Mouse (Mus musculus): Measurements from ENCODE around the gene 3110040N11Rik.
"Not testable (repeated sequence)": the region's sequence is repeated elsewhere in the genome, so short reads cannot be mapped to it uniquely, and the experiment has no call there.

Gene 3110040N11Rik

DNA sequence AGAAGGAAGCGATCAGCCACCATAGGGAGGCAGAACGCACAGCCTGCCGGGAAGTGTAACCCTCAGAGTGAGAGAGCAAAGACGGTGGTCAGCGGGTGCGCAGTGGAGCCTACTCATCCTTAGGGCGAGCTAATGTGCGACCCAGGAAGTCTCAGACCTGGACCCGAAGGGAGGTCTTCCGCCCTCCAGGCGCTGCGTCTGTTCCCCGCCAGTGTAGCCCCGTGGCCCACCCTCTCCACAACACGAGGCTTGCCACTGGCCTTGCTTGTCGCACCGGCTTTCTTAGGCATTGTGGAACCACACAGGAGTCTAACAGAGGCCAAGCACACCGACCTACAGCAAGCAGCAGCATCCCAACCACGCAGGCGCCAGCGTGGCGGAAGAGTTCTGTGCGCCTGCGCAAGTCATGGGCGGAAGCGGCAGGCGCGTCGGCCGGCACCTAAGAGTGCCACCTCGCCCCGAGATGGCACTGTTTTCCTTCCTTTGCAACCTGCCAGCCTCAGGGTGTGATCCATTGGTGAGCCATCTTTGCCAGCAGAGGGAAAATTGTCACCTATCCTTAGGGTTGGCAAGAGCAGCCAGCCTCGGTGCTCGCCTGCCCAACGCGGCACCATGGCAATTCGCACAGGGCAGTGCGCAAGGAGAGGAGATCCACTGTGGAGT, at the start of gene 3110040N11Rik:
TSS of gene 3110040N11Rik (minus strand) at position 384 of the 663 bp plus-strand sequence.
- DNase-seq (ENCODE audit: low read depth, low spot score) = peak; percentile 86

DNA sequence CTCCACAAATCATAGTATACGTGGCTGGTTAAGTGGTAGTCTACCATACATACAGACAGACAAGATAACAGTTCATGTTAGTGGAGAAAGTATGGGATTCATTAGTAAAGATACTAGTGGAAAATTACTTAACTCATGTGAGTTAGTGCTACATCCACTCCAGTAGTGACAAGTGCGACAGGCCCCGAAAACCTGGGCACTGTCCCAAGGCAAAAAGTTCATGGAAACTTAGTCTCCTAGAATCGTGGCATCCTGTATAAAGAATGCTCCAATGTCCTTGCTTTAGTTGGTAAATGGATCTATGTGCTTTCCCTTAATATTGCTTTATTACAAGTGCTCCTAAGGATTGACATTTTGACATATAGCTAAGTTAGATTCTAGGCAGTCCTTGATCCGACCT, 48.5 kb upstream of the 3110040N11Rik start:
- not testable (repeated sequence) for DNase-seq (ENCODE audit: low read depth, low spot score)

DNA sequence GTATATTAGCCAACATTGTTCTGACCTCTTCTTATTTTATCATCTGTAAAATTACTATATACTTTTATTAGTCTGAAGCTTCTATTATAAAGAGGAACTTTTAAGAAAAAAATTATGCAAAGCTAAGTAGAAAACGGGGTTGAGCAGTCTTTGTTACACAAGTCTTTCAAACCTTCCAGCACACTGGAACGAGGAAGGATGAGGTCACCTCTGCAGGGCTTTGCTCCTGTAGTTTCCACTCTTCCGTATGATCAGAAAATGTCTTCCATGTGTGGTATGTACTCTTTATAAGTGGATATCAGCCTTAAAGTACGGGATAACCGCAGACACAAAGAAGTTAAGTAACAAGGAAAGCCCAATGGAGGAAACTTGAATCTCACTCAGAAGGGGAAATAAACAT, 46.2 kb upstream of the 3110040N11Rik start:
- DNase-seq (ENCODE audit: low read depth, low spot score) = no peak

DNA sequence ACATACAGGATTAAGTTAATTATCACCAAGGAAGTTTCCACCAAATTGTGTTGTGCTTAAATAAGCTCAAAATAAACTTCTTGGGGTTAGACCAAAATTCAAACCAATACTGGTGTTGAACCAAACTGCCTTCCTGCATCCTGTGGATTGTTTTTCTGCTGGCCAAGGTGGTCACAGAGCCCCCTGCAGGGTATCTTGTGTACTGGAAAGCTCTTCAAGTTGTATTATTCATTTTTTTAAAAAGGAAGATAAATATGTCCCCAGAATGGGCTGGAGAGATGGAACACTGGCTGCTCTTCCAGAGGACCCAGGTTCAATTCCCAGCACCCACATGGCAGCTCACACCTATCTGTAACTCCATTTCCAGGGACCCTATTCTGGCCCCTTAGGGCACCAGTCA, 45.6 kb upstream of the 3110040N11Rik start:
- no peak for DNase-seq (ENCODE audit: low read depth, low spot score)

DNA sequence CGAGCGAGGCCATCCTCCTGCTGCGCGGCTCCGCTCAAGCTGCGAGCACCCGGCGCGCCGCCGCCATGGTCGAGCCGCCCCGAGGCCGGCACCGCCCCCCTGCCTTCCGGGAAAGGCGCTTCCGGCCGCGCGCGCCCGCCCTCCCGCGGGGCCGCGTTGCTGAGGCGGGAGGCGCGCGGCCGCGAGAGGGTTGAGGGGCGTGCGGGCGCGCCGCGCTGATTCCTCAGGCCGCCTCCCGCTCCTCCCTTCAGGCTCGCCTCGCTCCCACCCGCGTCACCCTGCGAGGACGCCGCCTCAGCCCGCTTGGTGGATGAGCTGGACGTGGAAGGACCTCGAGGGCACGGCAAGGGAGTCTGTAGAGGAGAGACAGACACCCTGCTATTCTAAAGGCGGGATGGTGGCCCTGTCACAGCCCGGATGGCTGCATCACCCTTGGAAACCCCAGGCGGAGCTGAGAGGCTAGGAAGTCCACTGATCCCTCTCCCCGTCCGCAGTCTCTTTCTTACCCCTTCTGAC, 40.2 kb upstream of the 3110040N11Rik start, which contains the start of gene Btbd1:
TSS of gene Btbd1 (minus strand) at position 53 of the 516 bp plus-strand sequence.
- peak; percentile 59 for DNase-seq (ENCODE audit: low read depth, low spot score)

DNA sequence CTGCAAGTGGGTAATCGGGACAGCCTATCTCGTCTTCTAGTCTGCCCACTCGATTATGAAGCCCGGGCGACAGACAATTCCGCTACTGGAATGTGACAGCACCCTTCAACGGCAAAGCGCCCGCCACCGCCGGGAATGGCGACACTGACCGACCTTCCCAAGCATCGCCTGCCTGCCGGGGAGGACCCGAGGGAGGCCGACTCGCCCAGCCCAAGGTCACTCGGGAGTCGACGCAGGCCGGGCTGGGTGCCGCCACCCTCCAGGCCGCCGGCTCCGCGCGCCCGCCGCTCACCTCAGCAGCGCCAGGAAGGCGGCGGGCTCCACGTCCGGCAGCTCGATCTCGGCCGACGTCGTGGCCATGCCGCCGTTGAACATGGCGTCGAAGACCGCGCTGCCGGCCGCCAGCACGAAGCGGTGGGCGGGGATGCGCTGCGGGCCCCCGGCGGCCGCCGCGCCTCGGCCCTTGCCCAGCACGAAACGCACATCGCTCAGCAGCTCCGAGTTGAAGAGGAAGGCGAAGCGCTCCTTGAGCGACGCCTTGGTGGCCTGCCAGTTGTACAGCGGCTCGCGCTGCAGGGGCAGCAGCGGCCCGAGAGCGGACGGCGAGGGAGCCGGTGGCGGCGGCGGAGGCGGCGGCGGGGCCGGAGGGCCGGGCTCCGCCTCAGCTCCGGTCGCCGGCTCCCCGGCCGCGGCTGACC, 39.6 kb upstream of the 3110040N11Rik start:
- DNase-seq (ENCODE audit: low read depth, low spot score) = peak; percentile 41

DNA sequence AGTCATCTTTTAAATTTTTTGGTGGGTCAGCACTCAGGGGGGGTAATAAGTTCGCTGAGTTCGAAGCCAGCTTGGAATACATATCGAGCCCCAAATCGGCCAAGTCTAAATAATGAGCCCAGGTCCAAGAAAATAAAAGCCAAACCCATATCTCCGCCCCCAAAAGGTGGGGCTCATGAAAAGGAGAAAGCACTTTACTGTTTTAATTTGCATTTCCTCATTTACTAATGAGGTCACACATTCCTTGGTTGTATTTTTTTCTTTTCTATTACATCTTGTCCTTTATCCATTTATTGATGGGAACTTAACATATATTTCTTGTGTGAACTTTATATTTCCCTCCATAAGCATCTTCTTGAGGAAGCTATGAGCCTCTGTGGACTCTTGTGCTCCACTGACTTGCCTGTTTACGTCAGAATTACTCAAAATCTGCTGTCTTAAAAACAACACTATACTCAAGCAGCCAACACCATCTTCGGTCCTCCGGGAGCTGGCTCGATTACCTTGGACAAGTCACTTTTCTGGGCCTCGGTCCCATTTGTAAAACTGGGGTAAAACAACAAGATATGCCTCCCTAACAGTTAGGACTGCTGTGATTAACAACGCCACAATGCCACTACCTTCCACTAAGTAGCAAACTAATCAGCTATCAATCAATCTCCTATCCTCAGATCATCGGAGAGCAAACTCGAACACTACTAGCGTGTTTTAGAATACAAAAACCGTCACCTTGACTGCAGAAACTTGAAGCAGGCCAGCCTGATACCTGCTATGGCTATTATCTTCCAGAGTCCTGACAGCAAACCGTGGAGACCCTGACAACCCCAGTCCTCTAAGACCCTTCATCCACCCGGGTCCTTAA, 38.8 kb upstream of the 3110040N11Rik start:
- peak; percentile 25 for DNase-seq (ENCODE audit: low read depth, low spot score)

DNA sequence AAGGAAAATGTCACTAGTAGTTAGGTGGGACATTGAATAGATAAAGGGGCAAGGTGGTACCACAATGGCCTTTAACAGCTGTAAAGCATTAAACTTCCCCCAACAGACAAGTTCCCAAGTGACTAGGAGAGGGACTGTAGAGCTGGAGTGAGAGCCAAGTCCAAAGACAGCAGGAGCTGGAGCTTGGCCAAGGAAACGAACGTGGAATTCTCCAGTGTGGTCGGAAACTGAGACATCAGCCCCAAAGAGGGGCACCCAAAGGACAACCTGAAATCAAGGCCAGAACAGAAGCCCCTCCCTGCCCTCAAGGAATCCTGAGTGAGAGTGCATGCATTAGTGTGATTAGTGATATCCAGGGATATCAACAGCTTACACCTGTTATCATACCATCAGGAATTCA, 36.1 kb upstream of the 3110040N11Rik start:
- DNase-seq (ENCODE audit: low read depth, low spot score) = peak; percentile 42

DNA sequence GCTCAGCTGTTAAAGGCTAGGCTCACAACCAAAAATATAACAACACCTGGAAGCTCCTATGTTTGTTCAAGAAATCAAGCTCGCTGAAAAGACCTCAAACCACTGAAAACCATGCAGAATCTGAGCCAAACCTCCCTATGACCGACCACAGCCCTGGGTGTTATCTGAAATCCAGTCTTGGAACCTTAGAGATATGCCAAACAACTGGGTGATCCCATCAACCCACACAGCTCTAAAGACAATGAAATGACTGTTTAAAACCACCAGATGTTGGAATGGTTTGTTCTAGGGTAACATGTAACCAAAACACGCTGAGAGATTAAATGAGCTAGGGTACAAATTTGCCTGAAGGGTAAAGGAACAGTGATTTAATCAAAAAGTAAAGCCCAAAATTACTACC, 35.6 kb upstream of the 3110040N11Rik start:
- peak; percentile 53 for DNase-seq (ENCODE audit: low read depth, low spot score)

DNA sequence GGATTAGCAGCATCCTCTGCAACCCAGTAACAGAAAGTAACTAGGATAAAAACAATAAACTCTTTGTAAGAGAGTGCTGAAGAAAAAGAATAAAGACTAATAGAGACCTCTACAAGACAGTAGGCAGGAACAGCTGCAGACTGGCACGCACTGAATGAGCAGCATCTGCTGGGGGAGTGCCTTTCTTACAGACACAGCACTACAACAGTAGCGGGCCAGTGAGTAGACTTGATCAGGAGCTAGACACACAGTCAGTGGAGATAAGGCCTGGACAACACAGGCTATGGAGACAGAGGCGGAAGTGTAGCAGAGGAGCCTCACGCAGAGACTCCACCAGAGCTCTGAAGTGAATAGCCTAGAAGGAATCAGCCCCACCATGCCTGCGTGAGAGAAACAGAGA, 16.8 kb upstream of the 3110040N11Rik start:
- no peak for DNase-seq (ENCODE audit: low read depth, low spot score)

DNA sequence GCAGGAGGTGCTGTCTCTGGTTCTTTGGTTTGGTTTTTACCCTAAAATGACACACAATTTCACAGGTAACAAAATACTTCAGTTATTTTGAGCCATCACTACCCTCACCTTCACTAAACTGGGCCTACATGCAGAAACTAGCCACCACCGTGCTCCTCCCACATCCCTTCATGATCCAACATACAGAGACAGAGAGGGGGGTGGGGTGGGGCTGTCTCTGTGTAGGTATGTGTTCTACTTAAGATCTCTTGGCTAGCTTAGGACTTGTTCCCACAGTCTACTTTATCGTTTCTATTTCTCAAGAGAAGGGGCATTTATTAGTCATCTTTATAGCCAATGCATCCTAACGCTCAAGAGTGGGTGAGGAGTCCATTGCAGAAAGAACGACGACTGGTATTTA, 742 bp downstream of the 3110040N11Rik start:
- peak; percentile 66 for DNase-seq (ENCODE audit: low read depth, low spot score)

DNA sequence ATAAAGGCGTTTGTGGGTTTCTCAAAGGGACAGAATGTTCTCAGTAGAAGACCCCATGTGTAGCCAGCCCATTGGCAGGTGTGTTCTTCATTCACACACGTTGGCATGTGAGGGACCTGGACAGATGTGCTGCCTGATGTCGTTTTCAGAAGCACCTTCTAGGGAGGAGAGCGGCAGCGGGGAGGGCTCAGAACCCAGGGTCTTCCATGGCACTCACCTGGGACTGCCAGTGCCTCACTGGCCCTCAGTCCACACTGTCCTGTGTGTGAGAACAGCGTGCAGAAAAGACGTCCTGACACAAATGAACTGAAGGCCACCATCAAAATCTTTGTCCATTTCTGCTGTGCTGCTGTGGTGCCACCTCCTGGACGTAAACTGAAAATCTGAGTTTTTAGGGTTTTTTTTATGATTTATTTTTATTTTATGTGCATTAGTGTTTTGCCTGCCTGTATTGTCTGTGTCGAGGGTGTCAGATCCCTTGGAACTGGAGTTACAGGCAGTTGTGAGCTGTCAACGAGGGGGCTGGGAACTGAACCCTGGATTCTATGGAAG, 11.5 kb downstream of the 3110040N11Rik start:
- DNase-seq (ENCODE audit: low read depth, low spot score) = peak; percentile 48

DNA sequence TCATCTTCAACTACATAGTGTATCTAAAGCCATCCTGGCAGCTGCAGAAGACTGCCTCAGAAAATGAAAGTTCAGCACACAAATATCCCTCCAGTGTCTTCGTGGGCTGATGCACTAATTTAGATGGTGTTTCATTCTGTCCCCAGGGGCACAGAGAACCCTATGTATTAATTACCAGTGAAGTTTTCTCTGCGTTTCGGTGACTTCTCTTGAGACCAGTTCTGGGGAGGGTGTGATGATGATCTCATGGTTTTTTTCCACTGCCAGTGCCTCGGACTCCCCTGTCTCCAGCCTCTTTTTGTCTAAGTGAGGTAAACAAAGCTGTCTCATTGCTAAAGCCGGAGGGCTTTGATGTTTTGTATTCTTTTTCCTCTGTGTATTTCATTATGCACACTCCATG, 14.0 kb downstream of the 3110040N11Rik start:
- DNase-seq (ENCODE audit: low read depth, low spot score) = no peak

DNA sequence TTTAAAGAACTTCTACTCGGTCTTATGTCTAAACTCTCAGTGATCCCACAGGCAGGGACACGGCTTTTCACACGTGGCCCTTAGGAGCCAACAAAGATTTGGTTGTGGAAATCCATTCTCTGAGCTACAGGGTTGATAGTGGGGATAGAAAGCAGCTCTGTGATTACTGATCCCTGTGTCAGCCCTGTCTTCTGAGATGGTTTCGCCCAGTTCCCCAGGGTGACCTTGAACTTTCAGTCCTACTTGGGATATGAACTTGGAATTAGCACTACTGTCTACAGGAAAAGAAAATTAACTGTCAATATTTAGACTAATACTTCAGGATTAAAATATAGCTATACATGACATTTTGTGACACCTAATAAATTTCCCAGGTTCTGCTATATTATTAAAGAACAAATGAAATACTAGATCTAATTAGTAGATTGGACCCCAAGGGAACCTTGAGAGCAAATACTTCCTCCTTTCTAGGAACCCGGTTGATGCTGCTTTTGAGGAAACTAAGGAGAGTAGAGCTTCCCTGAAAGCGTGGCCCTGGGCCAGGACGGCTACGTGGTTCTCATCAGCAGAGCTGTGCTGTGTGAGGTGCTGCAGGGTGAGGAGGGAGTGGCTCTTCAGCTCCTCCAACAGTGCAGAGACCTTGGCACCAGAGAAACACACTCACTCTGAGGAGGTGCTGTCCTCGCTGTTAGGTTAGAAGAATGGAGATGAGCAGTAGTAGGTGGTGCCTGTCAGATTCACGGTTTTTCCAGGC, 16.3 kb downstream of the 3110040N11Rik start:
- DNase-seq (ENCODE audit: low read depth, low spot score) = no peak

DNA sequence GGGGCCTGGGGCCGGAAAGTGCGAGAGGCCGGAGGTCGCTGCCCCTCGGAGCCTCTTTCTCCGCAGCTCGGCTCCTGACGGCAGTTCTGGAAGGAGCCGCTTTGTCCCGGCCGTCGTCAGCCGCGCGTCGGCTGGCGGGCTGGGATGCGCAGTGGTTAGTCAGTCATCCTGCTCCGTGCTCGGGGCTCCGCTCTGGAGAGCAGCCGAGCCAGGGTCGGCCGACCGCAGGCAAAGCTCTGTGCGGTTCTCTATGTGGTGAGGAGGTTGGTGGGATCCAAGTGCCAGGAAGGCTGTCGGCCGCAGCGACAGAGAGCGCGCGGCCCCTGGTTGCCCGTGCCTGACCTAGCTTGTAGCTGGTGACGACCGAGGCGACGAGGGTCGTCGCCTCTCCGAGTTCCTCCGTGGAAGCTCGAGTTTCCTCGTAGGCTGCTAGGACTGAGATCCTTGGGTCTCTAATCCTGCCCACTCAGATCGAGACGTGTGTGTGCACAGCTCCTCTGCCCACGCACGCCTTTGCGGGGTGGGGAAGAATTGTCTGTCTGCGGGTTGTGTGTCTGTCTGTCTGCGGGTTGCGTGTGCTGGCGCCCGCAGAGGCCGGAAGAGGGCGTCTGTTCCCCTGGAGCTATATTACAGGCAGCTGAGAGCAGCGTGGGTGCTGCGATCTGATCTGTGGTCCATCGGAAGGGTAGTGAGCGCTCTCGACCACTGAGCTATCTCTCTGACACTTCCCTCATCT, 26.0 kb downstream of the 3110040N11Rik start:
- peak; percentile 48 for DNase-seq (ENCODE audit: low read depth, low spot score)

DNA sequence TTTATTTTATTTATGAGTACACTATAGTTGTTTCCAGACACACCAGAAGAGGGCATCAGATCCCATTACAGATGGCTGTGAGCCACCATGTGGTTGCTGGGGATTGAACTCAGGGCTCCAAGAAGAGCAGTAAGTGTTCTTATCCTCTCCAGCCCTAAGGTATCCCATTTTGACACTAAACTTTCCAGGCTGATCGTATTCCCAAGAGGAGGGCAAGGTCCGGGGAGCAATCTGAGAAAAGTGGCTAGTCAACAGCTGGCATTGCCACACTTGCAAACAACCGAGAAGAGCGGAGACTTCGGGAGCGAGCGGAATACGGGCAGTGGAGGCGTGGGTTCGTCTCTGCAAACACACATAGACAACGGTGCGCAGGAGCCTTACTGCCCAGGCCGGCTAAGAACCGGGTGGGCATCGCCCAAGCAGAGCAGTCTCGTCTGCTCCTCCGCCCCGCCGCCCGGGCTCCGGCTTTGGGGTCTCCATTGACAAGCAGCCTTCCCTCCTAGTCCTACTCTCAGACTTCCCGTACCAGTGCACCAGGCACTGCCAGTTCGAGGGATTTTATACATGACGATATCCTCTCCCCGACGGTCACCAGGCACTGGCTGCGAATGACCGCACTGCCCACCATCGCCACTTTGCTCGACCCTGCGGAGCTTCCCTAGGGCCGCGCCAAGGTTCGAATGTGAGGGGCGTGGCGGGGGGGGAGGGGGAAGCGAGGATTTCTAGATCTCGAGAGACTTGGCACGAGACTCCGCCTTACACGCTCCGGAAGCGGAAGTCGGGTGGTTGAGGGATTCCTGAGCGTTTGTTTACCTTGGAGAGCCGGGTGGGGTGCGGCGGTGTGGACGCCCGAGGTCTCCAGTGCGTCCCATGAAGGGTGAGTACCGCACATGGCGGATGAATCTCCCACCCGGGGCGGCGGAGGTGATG, 26.8 kb downstream of the 3110040N11Rik start, which contains the start of gene Ramac:
TSS of gene Ramac (plus strand) at position 746 of the 930 bp plus-strand sequence.
- peak; percentile 94 for DNase-seq (ENCODE audit: low read depth, low spot score)

DNA sequence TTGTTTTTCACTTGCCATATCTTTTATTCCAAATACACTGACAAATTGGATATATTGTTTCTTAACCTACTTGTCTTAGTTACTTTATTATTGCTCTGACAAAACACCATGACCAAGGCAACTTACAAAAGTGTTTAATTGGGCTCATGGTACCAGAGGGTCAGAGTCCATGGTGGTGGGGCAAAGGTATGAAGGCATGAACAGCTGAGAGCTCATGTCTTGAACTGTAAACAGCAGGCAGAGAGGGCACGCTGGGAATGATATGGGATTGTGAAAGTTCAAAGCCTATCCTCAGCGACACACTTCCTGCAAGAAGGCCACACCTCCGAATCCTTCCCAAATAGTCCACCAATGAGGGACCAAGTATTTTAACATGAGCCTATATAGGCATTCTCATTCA, 41.3 kb downstream of the 3110040N11Rik start:
- no peak for DNase-seq (ENCODE audit: low read depth, low spot score)

DNA sequence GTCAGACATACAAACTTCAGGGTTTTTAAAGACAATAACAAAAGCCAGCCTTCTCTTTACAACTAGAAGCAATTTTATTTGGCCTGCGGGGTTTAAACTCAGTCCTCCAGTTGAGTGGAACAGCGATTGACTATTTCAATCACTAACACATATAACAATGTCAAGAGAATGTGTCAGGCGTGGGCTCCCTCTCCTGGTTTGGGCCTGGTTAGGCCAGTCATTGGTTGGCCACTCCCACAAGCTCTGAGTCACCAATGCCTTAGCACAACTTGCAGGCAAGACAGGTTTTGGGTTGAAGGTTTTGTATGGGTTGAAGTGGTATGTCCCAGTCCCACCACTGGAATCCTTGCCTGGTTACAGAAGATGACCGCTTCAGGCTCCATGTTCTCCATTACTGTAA, 45.1 kb downstream of the 3110040N11Rik start:
- peak; percentile 79 for DNase-seq (ENCODE audit: low read depth, low spot score)

DNA sequence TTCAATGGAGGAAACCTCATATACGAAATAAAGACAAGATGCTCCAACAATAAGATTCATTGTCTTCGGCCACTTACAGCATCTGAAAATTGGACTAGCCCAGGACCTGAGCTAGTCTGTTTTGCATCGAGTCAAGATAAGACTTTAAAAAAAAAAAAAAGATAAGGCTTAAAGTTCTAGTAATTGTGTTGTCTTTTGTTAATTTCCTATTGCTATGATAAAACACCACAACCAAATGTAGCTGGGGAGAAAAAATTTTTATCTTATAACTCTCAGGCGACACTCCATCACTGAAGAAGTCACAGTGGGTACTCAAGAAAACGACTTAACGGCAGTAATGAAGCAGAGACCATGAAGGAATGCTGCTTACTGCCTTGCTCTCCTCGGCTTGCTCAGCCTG, 49.3 kb downstream of the 3110040N11Rik start:
- DNase-seq (ENCODE audit: low read depth, low spot score) = no peak
